Mouse (Mus musculus) thymus, postnatal 25 days (tissue): ENCODE measurements around the gene Atxn2.

Experiments
- DNase-seq: peaks from one replicate; pipeline ENCODE4 v3.0.0; 2022

Atxn2 gene

DNA sequence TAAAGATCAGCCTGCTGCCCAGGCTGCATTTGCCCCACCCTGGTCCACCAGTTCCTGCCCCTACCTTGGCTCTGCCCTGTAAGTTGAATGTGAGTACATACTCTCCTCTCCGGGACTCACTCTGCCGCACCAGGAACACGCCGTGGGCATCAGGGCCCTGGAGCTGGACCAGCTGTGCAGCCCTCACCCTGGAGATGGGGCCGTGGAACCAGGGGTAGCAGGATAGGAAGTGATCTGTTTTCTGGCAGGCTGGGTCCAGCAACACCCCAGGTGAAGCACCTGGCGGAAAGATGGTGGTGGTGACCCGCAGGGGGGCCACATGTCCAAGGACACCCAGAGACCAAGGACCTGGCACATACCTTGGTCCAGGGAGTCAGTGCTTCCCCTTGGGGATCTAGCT lies 107.3 kb downstream of the Atxn2 start:
- DNase-seq: no peak

GRCm38 (mm10) chr5:121818862-121819261 lies 107.7 kb downstream of the Atxn2 start:
- DNase-seq: no peak

- DNase-seq: no peak
Observed at GRCm38 (mm10) chr5:121819559-121819958, 108.4 kb downstream of the Atxn2 start.

- DNase-seq: no peak
Observed at GRCm38 (mm10) chr5:121820161-121820560, 109.0 kb downstream of the Atxn2 start.

- no peak for DNase-seq
Observed at GRCm38 (mm10) chr5:121820657-121821056, 109.5 kb downstream of the Atxn2 start.

DNA sequence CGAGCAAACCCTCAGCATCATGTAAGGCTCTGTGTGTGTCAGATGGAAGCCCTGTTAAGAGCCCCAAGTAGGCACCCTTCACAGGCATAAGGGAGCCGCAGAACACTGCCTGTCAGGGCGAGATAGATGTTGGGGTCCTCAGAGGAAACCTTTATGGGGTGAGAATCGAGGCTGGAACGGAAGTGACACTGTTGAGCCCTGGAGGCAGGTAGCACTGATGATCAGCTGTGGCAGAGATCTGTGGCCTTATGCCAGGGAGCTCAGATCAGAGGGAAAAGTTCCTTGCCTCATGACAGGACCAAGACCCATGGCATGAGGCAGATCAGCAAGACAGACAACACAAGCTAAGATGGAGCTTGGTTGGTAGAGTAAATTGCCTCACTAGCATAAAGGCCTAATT lies 110.0 kb downstream of the Atxn2 start:
- DNase-seq: no peak

DNA sequence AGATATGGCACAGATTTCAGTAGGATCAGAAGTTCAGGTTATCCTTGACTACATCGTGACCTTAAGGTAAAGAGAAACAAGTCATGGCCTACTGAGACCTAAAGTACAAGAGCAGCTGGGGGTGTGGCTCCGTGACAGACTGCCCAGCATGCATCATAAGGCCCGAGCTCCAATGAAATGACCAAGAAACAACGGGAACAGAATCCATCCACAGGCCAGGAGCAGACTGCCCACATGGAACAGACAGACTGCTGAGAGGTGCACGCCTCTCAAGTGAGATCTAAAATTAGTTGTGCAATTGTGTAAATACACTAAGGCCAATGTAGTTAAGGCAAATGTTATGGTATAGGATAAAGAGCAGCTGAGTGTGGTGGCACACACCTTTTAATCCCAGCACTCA lies 110.4 kb downstream of the Atxn2 start:
- no peak for DNase-seq

DNA sequence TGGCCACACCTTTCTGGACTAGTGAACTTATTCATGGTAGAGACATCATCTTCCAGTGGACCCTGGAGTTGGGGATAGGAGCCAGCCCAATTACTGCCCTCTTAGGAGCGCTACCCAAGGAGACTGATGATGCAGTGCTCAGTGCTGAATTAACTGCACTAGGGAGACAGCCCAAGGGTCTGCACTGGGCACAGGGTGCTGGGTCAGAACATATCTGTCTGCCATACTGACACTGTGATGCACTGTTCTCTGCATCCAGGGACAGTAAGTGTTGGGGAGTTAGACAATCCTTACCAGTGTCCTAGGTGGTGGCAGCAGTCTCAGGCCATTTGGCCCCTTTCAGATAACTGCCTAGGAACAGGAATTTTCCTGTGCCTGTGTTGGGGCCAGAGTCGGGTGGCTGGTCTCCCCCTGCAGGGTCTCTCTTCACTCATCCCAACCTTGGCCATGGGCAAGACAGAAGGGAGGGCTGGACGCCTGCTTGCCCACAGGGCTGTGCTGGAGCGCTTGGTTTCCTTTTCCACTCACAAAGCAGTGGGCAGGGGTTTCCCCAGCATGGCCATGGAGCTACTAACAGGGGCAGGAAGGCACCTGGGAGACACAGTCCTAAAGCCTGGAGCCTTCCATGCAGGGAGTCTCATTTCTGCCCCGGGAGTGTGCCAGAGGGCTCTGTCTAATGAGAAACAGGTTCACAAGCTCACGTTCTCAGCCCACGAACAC lies 111.8 kb downstream of the Atxn2 start:
- DNase-seq: no peak

GRCm38 (mm10) chr5:121823668-121824067 lies 112.5 kb downstream of the Atxn2 start:
- no peak for DNase-seq

GRCm38 (mm10) chr5:121824121-121824520 lies 113.0 kb downstream of the Atxn2 start:
- DNase-seq: no peak

DNA sequence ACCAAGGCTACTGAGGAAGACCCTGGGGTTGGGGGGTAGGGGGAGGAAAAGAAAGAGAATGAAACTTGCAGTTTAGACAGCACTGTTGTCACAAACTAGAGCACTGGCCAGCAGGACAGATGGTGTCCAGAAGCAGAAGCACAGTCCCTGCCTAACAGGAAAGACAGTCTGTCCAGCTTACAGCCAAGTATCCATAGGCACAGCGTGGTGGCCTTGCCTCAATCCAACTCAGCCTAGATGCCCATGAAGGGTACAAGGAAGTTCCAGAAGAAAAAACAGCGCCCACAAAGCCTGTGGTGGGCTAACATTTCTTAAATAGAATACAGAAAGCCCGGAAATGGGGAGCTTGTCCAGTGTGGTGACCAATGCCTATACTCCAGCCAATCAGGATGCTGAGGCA lies 114.5 kb downstream of the Atxn2 start:
- DNase-seq: no peak

- DNase-seq: no peak
Observed at GRCm38 (mm10) chr5:121827876-121828275, 116.7 kb downstream of the Atxn2 start.

- DNase-seq: no peak
Observed at GRCm38 (mm10) chr5:121828491-121829432, 117.6 kb downstream of the Atxn2 start.

DNA sequence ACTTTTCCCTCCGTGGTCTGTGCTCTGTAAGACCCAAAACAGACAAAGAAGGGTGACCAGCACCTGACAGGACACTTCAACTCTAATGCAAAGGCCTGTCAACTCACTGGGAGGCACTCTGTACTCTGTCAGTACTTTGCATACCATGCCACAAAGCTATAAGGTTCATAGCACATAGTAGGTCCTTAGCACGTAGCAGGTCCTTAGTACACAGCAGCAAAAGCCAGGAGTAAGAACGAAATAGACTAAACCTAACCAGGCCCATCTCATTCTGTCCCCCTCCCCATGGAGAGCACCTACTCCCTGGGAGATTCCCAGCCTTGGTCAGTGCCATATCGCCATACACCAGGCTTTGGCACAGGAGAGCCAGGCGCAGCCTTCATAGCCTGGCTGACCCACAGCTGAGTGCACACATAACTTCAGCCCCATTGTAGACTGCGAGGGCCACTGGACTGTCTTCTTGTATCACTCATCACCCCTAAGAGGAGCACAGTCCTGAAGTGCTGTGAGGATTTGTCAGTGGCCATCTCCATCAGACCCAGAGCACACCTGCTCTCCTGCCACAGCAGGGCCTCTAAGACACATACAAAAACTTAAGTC lies 120.0 kb downstream of the Atxn2 start:
- DNase-seq: no peak

GRCm38 (mm10) chr5:121832376-121833155 lies 121.4 kb downstream of the Atxn2 start:
- DNase-seq: no peak

DNA sequence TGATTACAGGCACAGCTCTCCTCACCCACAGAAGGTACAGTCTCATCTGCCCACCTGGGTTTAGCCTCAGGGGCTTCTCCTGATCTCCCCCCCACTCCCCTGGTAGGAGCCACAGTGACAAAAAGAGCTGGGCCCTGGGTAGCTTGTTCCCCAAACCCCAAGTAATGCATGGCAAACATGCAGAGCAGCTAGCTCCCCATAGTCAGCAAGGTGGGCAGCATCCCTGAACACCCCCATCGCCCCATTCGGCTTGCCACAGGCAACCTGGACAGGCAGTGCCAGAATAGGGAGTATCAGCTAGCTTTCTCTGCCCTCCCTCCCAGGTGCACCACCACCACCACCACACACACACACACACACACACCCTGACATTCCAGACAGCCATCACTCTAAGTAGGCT lies 122.0 kb downstream of the Atxn2 start:
- no peak for DNase-seq

- DNase-seq: peak; percentile 68
Observed at GRCm38 (mm10) chr5:121833572-121834240, 122.6 kb downstream of the Atxn2 start.

DNA sequence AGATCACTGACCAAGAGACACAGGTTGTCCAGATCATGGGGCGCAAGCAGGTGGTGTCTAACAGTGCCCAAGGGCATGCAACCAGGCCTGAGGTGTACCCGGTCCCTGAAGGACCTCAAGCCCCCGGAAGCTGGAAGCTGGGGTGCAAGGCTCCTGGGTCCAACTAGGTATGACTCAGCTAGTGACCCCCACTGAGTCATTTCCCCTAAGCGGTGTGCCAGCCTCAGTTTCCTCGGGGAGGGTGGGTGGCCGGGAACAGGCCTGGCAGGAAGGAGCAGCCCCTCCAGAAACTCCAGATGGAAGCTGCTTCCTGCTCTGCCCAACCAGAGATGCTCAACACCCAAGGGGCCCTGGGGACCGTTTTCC lies 123.1 kb downstream of the Atxn2 start:
- no peak for DNase-seq

DNA sequence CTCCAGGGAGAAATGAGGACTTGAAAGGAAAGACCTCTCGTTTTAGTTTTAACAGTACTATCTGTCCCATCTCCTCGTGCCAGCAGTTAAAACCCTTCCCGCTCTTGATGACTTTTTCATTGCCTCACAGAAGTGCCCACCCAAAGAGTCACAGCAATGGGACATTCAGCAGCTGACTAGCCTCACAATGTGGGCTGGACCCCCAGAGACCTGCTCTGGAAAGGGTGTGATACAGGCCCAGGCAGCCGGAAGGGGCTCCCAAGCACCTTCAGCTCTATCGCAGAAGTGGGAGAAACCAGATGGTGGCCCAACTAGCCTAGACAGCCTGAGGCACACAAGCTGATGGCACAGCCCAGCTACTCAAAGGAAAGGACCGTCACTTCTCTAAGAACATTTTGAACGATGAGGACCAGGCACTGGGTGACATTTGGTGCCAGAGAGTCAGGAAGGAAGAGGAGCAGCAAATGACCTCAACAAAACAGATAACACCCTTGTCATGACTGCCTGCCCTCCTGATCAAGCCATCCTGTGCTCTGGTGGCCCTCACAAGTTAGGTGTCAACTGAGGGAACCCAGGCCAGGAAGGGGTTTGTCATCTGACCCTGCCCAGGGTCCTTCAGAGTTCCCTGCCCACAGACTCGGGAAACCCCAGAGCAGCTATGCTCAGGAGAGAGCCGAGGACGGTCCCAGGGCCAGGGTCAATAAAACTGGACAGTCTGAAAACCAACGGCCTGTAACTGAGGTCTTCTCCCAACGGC lies 124.0 kb downstream of the Atxn2 start:
- DNase-seq: no peak

GRCm38 (mm10) chr5:121835949-121836691 lies 125.0 kb downstream of the Atxn2 start:
- no peak for DNase-seq
